Mouse (Mus musculus): ENCODE data around the gene BC016579. TPM values are rescaled to one million over a fixed set of nuclear protein-coding genes. Genes with fewer than 3 reads are reported as not detected.

Gene BC016579
- polyA plus RNA-seq, 1 experiment, result 2.5 TPM

DNA sequence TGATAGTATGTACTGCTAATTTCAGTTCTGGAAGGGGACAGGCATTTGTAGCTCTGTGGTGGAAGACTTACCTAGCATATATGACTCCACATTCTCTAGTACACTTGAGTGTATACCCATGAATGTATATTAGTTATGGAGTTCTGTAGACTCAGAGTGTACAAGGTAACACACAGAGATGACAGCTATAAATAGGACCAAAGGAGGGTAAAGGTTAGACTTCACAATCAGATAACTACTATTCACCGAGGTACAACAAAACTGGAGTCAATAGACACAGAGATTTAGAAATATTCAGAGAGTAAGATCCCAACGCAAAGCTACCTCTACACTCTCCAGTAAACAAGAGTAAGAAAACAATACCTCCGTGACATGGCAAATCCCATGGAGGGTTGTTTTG, 9.9 kb downstream of the BC016579 start:
- no peak for DNase-seq (ENCODE audit: low spot score)

DNA sequence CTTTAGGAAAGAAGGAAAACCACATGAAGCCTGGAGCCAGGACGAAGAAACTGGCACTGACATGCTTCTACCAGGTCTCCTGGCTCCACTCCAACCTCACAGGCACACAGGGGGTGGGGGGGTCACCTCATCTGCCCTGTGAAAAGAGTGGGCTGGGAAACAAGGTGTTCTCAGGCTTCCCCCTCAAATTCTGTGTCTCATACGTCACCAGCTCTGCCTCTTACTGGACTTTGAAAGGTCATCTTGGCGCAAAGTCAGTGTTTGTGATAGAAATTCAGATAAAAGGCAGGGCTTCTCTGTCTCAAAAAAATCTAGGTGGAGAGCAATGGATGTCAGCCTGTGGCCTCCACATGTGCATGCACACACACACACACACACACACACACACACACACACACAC, 12.6 kb downstream of the BC016579 start:
- no peak for DNase-seq (ENCODE audit: low spot score)

DNA sequence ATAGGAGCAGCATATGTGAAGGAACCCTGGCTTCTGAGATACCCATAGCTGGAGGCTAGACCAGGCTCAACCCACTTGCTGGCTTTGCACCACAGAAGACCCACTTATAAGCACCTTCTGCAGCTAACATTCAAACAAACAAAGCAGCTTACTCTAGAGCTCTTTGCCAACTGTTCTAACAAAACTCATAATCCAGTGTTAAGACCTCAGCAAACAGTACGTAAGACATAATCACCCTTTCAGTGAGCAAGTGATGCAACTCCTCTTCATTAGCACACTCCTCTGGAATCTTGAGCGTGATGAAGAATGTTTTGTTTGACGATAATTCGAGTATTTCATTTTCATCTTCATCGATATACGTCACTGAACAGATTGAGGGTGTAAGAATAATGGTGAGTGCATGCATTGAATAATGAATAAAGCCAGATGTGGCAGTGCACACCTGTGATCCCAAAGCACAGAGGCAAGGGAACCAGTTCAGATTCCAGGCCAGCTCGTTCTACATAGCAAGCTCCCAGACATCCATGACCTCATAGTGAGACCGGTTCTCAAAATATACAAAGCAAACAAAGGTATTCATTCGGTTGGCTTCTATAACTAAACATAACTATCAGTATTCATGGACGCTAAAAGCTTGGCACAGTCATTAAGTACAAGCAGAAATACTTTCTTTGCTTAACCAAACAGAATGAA, 13.7 kb downstream of the BC016579 start:
- no peak for DNase-seq (ENCODE audit: low spot score)

DNA sequence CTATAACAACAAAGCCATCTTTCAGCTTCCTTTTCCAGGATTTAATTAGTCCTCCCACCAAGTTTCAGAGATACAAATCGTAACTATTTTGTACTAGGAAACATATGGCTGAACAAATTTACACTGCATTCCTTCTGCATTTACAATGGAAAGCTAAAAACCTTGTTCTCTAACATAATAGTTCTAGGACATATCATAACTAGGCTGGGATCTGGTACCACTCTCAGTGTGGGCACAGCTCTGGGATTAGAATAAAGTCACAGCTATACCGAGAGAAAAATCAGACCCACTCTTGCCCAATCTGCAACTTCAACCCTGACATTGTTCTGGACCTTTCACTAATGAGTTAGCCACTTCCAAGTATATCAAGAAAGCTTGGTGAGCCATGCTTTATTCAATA, 18.0 kb downstream of the BC016579 start:
- no peak for DNase-seq (ENCODE audit: low spot score)

DNA sequence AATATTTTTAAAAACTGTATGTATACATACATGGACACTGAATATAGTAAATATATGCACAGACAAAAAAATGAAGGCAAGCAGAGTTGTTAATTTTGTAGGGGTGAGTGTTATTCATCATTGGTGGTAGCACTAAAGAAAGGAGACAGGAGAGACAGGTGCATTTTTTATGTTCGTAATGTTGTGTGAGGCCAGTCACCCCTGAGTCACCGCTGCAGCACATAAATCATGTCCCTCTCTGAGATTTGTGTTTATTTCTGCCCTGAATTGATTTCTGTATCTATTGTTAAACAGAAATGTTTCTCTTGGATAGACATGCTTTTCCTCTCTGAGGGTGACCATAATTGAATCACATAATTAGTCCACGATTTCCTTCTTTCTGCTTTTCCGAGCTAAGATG, 21.4 kb downstream of the BC016579 start:
- DNase-seq (ENCODE audit: low spot score), result no peak

DNA sequence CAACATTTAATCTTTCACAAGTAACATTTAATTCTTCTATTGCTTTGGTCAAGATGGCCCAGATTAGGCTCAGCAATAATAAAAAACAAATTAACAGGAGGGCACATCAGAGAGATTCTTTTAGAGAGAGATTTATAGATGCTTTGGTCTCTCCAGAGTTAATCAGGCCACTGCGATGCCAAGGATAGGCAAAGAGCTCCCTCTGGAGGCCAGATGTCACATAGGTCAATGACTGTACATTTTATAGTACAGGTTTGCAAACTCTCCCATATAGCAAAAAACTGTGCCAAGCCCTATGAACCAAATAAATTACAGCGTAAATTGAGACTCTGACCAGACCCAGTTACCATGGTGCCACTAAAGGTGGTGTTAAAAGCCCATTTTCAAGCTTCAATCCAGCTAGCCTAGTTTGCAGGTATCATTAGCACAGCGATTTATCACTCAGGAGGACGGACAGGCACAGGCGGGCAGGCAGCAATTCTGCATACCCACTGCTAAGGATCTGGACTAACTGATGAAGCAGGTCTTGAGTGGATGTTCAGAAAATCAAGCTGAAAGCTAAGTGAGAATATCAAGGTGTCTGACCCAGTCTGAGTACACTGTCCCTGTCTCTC, 23.4 kb downstream of the BC016579 start:
- no peak for DNase-seq (ENCODE audit: low spot score)

DNA sequence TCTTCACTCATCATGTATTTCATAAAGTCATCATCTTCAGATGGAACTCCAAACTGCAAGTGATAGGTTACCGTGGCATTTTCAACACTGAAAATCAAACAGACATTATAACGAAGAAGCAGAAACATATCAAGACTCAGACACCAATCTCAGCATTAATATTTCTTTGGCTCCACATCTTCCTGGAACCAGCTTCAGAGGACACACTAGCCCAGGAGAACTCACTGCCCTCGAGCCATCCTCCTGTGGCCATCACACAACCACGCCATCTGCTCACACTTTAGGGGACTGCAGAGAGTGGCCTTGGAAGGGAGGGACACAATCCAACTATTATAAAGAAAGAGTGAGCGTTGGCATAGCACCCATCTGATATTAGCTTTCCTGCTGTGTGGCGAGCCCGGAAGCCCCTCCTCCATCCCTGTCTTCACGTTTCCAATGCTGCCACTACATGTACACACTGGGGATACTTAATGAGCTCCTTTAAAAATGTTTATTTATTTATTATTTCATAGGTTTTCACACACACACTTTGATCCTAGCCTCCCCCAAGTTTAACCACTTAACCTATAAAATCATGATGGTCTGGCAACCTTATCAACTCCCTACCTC, 24.3 kb downstream of the BC016579 start:
- no peak for DNase-seq (ENCODE audit: low spot score)

DNA sequence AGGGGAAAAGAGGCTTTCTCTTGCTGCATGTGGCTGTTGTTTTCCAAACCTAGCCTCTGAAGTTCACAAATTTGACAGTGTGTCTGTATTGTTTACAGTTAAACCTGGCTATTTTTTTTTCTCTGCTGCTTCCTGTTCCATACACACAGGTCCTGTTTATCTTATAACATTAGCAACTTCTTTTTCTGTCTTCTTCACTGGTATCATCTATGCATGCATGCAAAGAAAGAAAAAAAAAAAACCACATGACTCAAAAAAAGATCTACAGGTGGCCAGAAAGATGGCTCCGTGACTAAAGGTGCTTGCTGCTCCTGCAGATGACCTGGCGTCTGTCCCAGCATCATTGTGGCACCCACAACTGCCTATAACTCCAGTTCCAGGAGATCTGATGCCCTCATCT, 28.5 kb downstream of the BC016579 start:
- DNase-seq (ENCODE audit: low spot score), result no peak

DNA sequence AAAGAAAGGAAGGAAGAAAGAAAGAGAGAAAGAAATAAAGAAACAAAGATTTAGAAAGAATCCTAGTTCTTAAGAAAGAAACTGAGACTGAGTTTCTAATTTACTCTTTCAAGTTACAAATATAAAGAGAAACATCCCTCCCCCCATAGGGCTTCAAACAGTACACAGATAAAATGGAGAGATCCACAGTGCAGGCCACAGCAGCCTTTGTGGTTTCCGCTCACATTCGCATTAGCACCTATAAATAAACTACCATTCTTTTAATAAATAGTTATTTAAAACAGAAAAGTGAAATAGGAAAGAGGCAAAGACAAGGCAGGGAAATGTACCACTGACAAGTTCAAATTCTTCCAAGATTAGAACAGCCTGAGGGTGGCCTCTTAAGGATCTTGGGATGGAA, 29.1 kb downstream of the BC016579 start:
- DNase-seq (ENCODE audit: low spot score), result no peak

DNA sequence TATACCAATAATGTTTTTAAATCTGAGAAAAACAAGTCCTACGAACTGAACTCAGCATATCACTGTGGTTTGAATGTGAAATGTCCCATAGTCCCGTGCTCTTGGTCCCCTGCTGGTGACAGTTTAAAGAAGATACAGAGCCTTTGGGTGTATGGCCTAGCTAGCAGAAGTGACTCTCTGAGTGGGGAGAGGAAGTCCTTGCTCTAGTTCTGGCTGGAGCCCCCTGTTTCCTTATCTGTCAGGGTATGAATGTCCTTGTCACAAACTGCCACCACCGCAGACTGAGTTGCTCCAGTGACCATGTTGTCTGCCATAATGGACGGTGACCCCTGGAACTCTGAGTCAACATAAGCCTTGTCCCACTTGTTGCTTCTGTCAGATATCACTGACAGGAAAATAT, 30.6 kb downstream of the BC016579 start:
- no peak for DNase-seq (ENCODE audit: low spot score)

DNA sequence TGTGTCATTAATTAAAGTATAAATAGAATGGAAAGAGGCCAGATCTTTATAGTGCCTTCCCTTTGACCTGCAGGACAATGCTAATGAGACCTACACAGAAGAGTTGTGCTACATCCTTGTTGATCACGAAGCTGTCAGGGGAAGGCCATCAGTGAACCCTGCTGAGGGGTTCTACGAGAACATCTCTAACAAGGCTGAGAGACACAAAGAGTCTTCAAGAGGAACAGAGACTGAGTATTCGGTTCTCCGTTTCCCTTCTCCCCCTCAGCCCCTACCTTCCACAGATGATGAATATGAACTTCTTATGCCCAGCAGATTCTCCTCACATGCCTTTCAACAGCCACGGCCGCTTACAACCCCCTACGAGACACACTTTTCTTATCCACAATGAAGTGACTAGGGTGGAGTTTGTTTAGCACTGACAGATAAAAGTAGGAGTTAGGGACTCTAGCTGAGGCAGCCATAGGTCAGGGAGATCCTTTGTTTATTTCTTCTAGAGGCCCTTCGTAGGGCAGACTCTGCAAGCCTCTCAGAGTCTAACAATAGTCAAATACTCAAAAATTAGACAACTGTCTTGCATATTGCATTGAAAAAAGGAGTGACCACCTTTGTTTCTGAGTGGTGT, 34.0 kb downstream of the BC016579 start:
- no peak for DNase-seq (ENCODE audit: low spot score)

DNA sequence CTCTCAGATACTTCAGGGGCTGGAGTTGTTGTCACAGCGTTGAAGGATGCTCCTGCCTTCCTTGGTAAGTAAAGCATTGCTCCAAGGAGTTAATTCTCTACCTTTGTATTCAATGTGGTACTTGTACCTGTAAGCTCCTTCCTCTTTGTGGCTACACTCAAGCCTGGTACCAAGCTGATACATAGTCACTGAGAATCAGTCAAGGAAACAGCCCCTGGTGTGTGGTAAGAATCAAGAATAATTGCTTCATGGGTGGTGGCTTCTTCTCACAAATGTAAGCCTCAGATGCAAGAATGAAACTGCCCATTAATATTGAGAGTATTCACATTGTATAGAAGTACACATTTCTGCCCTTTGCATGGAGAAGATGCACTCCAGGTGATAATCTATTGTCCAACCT, 37.9 kb downstream of the BC016579 start:
- DNase-seq (ENCODE audit: low spot score), result no peak

DNA sequence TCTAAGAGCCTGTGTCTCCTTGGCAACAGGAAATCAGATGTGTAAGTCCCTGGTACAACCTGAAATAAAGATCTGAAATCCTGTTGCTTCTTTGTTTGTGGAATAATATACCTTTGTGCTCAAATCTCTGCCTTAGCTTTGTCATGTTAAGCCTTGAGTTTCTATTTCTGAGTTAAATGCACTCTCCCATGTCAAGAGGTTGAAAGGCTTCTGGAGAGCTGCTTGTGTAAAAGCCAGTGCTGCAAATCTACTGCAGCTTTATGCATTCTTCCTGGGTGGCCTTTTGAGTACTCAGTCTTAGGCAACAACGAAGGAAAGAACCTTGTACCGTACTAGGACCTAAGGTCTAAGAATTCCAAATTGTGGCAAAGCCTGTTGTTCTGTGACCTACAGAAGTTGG, 40.6 kb downstream of the BC016579 start:
- DNase-seq (ENCODE audit: low spot score), result no peak

DNA sequence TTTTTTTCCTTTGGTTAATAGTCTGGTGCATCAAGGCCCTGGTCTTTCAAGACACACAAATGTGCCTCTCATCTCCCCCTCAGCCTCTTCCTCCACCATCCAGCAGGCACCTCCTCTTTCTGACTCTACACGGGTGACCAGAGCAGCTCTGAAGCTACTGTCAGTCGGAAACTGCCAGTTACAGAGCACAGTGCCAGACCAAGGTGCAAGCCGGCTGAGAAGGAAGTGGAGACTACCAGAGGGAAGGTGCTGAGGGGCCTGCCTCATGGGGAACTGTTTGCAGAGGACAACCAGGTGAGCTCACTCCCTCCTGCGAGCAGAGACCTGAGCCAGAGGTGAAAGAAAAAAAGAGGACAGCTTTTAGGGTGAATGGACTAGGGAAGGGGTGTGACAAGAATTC, 43.6 kb downstream of the BC016579 start, which contains the start of gene Gcsam:
TSS of gene Gcsam (plus strand) at position 114 of the 400 bp plus-strand sequence.
- no peak for DNase-seq (ENCODE audit: low spot score)

DNA sequence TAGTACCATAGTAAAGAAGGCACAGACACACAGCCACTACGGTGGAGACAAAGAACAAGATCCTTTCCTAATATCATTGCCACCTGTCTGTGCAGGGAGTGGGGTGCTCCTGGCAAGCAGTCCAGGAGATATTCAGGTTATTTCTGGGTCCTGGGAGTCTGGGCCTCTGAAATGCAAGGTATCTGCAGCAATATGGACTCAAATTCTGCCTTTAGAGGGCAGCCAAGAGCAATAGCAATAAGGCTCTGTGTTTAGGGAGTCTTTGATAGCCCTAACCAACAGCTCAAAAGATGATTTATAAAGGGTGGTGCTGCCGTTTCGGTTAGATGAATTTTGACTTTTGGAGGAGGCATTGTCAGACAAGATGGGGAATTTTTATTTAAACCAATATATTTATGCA, 44.6 kb downstream of the BC016579 start:
- DNase-seq (ENCODE audit: low spot score), result no peak

DNA sequence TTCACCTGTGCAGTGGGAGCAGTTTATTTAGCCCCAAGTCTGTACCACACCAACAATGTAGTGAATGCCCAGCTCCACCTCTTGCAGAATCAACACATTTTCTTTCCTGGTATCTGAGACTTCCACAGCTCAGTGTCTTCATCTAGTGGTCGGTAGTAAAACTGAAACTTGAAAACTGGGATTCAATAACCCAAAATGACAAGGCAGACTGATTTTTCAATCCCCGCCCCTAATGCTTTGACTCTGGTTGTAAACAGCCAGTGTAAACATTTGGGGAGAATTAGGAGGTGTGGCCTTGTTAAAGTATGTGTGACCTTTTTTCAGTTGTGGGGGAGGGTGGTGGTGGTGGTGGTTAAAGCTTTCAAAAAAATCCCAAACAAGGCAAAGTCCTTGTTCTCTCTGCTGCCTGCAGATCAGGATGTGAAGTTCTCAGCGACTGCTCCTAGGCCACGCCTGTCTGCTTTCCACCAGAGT, 45.4 kb downstream of the BC016579 start:
- no peak for DNase-seq (ENCODE audit: low spot score)

DNA sequence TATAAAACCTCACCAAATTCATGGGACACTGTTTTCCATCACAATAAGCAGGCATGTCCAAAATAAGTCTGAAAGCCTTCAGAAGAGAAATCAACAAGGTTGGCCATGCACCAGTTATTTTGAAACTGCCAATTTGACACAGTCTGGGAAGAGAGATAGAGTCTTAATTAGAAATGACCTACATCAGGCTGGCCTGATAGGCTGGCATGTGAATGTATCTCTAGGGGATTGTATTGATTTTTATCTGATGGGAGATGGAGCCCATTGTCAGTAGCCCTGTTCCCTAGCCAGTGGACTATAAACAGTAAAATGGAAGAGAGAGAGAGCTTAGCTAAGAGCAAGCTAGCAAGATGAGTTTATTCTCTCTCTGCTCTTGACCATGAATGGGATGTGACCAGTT, 58.4 kb downstream of the BC016579 start:
- no peak for DNase-seq (ENCODE audit: low spot score)

DNA sequence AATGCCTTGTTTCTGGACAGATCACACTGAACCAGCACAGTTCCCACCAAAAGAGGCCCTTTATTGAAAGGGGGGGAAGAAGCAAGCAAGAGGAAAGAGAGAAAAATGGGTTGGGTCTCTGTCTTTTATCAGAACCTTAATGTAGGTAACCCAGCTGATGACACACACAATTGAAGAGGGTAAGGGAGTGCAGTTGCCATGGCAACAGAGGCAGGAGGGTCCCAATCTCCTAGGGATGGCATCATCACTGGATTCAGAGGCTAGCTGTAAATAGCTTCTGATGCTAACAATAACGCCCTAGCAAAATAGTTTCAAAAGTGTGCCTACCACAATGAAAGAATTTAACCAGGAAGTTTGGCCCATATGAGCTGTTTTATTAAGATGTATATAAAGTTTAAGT, 60.2 kb downstream of the BC016579 start:
- DNase-seq (ENCODE audit: low spot score), result no peak

DNA sequence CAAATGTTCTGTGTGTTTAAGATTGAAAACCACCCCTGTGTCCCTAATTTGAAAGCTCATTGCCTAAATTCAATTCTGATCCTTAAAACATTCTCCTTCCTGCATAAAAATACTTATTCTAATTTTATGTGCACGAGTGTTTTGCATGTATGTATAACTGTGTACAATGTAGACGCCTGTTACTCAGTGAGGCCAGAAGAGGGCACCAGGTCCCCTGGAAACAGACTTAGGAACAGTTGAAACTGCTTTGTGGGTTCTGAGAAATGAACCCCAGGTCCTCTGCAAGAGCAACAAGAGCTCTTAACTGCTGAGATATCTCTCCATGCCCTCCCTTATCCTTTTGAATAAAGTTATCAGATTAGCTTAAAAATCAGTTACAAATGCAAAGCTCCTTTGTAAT, 71.4 kb downstream of the BC016579 start:
- DNase-seq (ENCODE audit: low spot score), result no peak

DNA sequence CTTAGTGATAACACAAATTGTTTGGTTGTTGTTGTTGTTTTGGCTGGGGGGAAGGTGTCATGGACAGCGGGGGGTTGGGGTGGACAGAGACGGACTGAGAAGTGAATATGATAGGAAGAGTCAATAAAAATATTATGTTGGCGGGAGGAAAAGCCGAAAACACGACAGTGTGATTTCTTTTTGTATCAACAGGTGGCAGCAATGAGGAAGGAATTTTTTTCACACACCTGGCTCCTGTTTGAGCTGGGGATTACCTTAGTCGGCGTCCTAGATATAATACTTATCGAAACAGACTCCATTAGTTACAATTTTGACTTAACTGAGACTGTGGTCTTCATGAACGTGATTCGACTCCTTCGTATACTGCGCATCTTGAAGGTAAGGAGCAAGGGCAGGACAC, 74.0 kb downstream of the BC016579 start:
- no peak for DNase-seq (ENCODE audit: low spot score)
